Mouse (Mus musculus) erythroblast, embryonic 14.5 days (primary cell): ENCODE results near the gene Chrm3.

Source experiments
- GATA1 ChIP-seq: IDR thresholded peaks from 2 replicates; pipeline ENCODE4 v1.6.1; 2012; ENCODE audit warnings: low read length, inconsistent platforms, mixed read lengths
- TAL1 ChIP-seq: IDR thresholded peaks from 3 replicates; pipeline ENCODE4 v1.6.1; 2012; ENCODE audit warnings: low read length, inconsistent platforms, mixed read lengths

GRCm38 (mm10) chr13:10360777-10361176, at the start of gene Chrm3:
- no peak for TF ChIP-seq TAL1
- no peak for TF ChIP-seq GATA1
